Mouse (Mus musculus) liver, embryonic 15.5 days (tissue): ENCODE results near the gene Col28a1. TPM values are rescaled to one million over a fixed set of nuclear protein-coding genes. Genes with fewer than 3 reads are reported as not detected.

Experiments
- ATAC-seq: fragments of 200-750 bp; cut with Nextera tagmentation; 2 replicates; pipeline ENCODE4 v1.8.0; 2017; ENCODE audit warnings: moderate number of reproducible peaks, mild to moderate bottlenecking, moderate library complexity; ENCODE audit not compliant: insufficient read depth
- H3K27ac ChIP-seq: fragments of 300-500 bp; sonication (generic); replicated peaks from 2 replicates; pipeline ENCODE4 v1.5.1; 2015; ENCODE audit warnings: mild to moderate bottlenecking, inconsistent platforms
- H3K27me3 ChIP-seq: fragments of 300-500 bp; sonication (generic); 2 replicates; pipeline ENCODE4 v1.6.1; 2015; ENCODE audit warnings: mild to moderate bottlenecking, inconsistent platforms
- H3K36me3 ChIP-seq: fragments of 300-500 bp; sonication (generic); replicated peaks from 2 replicates; pipeline ENCODE4 v1.6.1; 2015; ENCODE audit warnings: moderate library complexity, mild to moderate bottlenecking, inconsistent platforms
- H3K4me1 ChIP-seq: fragments of 300-500 bp; sonication (generic); replicated peaks from 2 replicates; pipeline ENCODE4 v1.6.1; 2015; ENCODE audit warnings: inconsistent platforms
- H3K4me2 ChIP-seq: fragments of 300-500 bp; sonication (generic); 2 replicates; pipeline ENCODE4 v1.6.1; 2015; ENCODE audit warnings: moderate library complexity, mild to moderate bottlenecking, inconsistent platforms
- H3K4me3 ChIP-seq: fragments of 300-500 bp; sonication (generic); replicated peaks from 2 replicates; pipeline ENCODE4 v1.5.1; 2015; ENCODE audit warnings: mild to moderate bottlenecking, inconsistent platforms
- H3K9ac ChIP-seq: fragments of 300-500 bp; sonication (generic); 2 replicates; pipeline ENCODE4 v1.6.1; 2015; ENCODE audit warnings: moderate library complexity, mild to moderate bottlenecking, inconsistent platforms
- H3K9me3 ChIP-seq: fragments of 300-500 bp; sonication (generic); replicated peaks from 2 replicates; pipeline ENCODE4 v1.6.1; 2016; ENCODE audit warnings: inconsistent platforms
- WGBS: fragments of 180-500 bp; shearing (Covaris S2); methylation state at CpG from one replicate; pipeline ENCODE4 v1.1.7; 2015; ENCODE audit warnings: mixed read lengths; ENCODE audit not compliant: insufficient replicate concordance; 5-methylcytosine and 5-hydroxymethylcytosine counted together
- polyA plus RNA-seq: library from polyadenylated mRNA; unstranded; fragments of >200 nt; fragmentation: Nextera tagmentation; extraction: Ambion mirVana; gene quantifications from 2 replicates; pipeline ENCODE4 v1.2.1, GENCODE M21; 2015

Col28a1 gene
- polyA plus RNA-seq, 1 experiment from 2014 or later: 0.21 TPM

GRCm38 (mm10) chr6:8068979-8069378, 123.4 kb downstream of the Col28a1 start:
- no peak for ATAC-seq
- H3K4me2 ChIP-seq: no peak overlapping the region
- H3K4me1 ChIP-seq: no peaks in the 10 kb centered on the region
- no peaks in the 10 kb centered on the region for H3K36me3 ChIP-seq
- 68% methylated on average over 5 of the region's 5 CpGs for WGBS
- no peak overlapping the region for H3K9ac ChIP-seq
- no peaks in the 10 kb centered on the region for H3K27me3 ChIP-seq
- H3K9me3 ChIP-seq: no peaks in the 10 kb centered on the region
- no peak overlapping the region for H3K27ac ChIP-seq
- no peak overlapping the region for H3K4me3 ChIP-seq

- no peaks in the 10 kb centered on the region for H3K36me3 ChIP-seq
- 6% methylated on average over 2 of the region's 2 CpGs for WGBS
- ATAC-seq: no peak
- no peaks in the 10 kb centered on the region for H3K4me1 ChIP-seq
- H3K9ac ChIP-seq: no peak overlapping the region
- no peak overlapping the region for H3K4me2 ChIP-seq
- H3K27ac ChIP-seq: no peak overlapping the region
- H3K4me3 ChIP-seq: no peak overlapping the region
- H3K9me3 ChIP-seq: no peaks in the 10 kb centered on the region
- no peaks in the 10 kb centered on the region for H3K27me3 ChIP-seq
Observed at GRCm38 (mm10) chr6:8068394-8068793, 124.0 kb downstream of the Col28a1 start.

DNA sequence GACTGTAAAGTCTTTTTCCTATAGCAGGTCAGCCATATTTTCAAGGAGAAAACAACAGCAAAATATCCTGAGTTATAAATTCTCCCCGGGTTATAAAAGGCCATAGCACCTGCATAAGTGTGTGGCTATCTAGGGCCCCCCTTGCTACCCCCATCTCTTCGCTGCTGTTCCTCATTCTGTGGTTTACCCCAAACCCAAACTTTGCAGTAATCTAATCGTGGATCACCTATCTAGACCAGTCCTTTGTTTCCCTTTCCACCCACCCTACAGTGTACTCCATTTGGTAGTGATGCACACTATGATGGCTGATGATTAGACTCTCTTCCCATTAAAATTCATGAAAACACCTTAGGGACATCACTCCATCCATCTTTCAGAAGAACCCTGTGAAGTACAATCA, 125.3 kb downstream of the Col28a1 start:
- H3K27ac ChIP-seq: no peak overlapping the region
- no peaks in the 10 kb centered on the region for H3K9me3 ChIP-seq
- no peak overlapping the region for H3K4me2 ChIP-seq
- H3K4me3 ChIP-seq: no peak overlapping the region
- no peaks in the 10 kb centered on the region for H3K4me1 ChIP-seq
- WGBS: 7% methylated on average over 3 of the region's 3 CpGs
- ATAC-seq: no peak
- no peaks in the 10 kb centered on the region for H3K27me3 ChIP-seq
- H3K36me3 ChIP-seq: no peaks in the 10 kb centered on the region
- H3K9ac ChIP-seq: no peak overlapping the region

DNA sequence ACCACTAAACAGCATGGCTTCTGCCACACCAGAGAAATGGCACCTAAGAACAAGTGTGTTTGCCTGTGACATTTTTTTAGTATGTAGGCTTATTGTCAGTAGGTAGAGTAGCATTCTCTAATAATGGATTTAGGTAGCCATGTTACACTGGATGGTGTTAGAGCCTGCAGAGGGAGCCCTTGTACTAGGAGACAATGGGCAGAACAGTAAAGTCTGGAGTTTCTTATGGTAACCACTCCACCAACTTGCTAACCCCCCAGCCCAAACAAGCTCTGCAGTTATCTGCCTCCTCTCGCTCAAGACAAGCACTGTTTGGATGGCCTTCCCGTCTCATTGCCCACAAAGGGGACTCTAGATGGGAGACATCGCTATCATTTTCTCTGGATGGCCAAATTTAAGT, 126.2 kb downstream of the Col28a1 start:
- H3K9ac ChIP-seq: no peak overlapping the region
- no peak for ATAC-seq
- H3K36me3 ChIP-seq: no peaks in the 10 kb centered on the region
- no peak overlapping the region for H3K27ac ChIP-seq
- no peak overlapping the region for H3K4me3 ChIP-seq
- no peaks in the 10 kb centered on the region for H3K4me1 ChIP-seq
- no peak overlapping the region for H3K4me2 ChIP-seq
- no peaks in the 10 kb centered on the region for H3K27me3 ChIP-seq
- no peaks in the 10 kb centered on the region for H3K9me3 ChIP-seq
- 28% methylated on average over 3 of the region's 3 CpGs for WGBS

DNA sequence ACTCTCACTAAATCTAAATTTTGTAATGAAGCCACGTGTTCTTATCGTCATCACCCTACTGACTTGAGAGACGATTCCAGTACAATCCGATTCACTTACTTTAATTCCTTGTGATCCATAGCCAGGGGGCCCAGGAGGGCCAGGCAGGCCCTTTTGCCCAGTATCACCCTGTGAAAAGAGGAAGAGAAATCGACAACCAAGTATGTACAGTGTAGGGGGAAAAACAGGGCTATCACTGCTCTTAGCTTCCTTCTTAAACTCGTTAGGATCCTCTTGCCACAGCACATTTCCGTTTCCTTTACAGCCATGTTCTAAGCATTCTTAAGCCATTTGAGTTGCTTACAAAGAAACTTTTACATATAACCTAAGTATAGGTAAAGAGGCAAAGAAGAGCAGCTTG, 133.2 kb downstream of the Col28a1 start:
- 56% methylated on average over 7 of the region's 7 CpGs for WGBS

DNA sequence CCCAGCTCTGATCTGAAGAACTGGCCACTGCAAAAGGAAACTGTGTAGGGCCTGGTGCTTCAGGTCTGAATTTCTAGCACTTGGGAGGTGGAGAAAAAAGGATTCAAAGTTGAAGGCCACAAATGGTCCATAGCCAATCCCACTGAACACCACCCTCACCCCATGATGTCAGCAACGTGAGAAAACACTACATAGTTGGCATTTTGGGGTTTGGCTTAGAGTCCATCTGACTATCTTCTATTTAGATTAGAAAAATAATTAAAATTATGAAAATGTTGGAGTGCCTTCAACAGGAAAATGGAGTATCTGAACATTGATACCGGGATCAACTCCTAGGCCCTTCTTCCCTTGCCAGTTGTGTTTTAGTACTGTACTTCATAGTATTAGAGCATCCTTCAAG, 144.2 kb downstream of the Col28a1 start:
- ATAC-seq: no peak
- no peaks in the 10 kb centered on the region for H3K36me3 ChIP-seq
- H3K4me2 ChIP-seq: no peak overlapping the region
- no peak overlapping the region for H3K4me3 ChIP-seq
- no peak overlapping the region for H3K27ac ChIP-seq
- H3K9ac ChIP-seq: no peak overlapping the region
- peaks cover 3% of the 10 kb centered on the region; the same call in 1 of the 2 replicates for H3K4me1 ChIP-seq
- H3K27me3 ChIP-seq: no peaks in the 10 kb centered on the region
- H3K9me3 ChIP-seq: no peaks in the 10 kb centered on the region
- WGBS: 58% methylated on average over 2 of the region's 2 CpGs

More for the DNA sequence above, 133.2 kb downstream of the Col28a1 start:
- Histone ChIP-seq H3K36me3 (no peaks in the 10 kb centered on the region), H3K27ac (no peak overlapping the region), H3K27me3 (no peaks in the 10 kb centered on the region), H3K4me1 (no peaks in the 10 kb centered on the region), H3K9me3 (no peaks in the 10 kb centered on the region), H3K4me3 (no peak overlapping the region), H3K4me2 (no peak overlapping the region), H3K9ac (no peak overlapping the region)
- no peak for ATAC-seq

GRCm38 (mm10) chr6:8046446-8046845, 146.0 kb downstream of the Col28a1 start:
- no peak overlapping the region for H3K27ac ChIP-seq
- no peak for ATAC-seq
- H3K27me3 ChIP-seq: no peaks in the 10 kb centered on the region
- H3K9ac ChIP-seq: no peak overlapping the region
- 58% methylated on average over 4 of the region's 4 CpGs for WGBS
- H3K4me3 ChIP-seq: no peak overlapping the region
- H3K36me3 ChIP-seq: no peaks in the 10 kb centered on the region
- H3K4me2 ChIP-seq: no peak overlapping the region
- no peaks in the 10 kb centered on the region for H3K9me3 ChIP-seq
- H3K4me1 ChIP-seq: peaks cover 3% of the 10 kb centered on the region; the same call in 1 of the 2 replicates

DNA sequence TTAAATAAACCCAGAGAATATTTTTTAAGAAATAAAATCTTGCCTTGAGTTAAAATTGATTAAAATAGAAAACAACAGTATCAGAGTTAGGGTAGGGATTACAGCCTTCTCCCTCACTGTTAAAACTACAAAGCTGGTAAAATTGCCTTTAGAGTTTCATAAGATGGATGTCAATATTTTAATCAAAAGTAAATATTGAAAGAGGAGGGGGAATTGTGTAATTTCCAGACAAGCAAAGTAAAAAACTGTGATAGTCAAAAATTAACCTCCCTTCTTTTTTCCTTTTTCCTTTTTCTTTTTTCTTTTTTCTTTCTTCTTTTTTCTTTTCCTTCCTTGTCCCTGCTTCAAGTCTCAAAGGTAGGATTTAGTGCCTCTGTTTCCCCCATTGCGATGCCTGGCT, 146.6 kb downstream of the Col28a1 start:
- Histone ChIP-seq H3K27ac (no peak overlapping the region), H3K9ac (no peak overlapping the region), H3K27me3 (no peaks in the 10 kb centered on the region), H3K4me3 (no peak overlapping the region), H3K4me1 (peaks cover 3% of the 10 kb centered on the region; the same call in 1 of the 2 replicates), H3K4me2 (no peak overlapping the region), H3K36me3 (no peaks in the 10 kb centered on the region), H3K9me3 (no peaks in the 10 kb centered on the region)
- WGBS: 52% methylated on average over 1 of the region's 1 CpGs
- ATAC-seq: no peak

- H3K9ac ChIP-seq: no peak overlapping the region
- no peak overlapping the region for H3K27ac ChIP-seq
- H3K4me3 ChIP-seq: no peak overlapping the region
- no peaks in the 10 kb centered on the region for H3K27me3 ChIP-seq
- H3K4me1 ChIP-seq: no peaks in the 10 kb centered on the region
- no peak overlapping the region for H3K4me2 ChIP-seq
- WGBS: 47% methylated on average over 4 of the region's 4 CpGs
- ATAC-seq: no peak
- H3K9me3 ChIP-seq: no peaks in the 10 kb centered on the region
- H3K36me3 ChIP-seq: no peaks in the 10 kb centered on the region
Observed at GRCm38 (mm10) chr6:8028711-8029110, 163.7 kb downstream of the Col28a1 start.

DNA sequence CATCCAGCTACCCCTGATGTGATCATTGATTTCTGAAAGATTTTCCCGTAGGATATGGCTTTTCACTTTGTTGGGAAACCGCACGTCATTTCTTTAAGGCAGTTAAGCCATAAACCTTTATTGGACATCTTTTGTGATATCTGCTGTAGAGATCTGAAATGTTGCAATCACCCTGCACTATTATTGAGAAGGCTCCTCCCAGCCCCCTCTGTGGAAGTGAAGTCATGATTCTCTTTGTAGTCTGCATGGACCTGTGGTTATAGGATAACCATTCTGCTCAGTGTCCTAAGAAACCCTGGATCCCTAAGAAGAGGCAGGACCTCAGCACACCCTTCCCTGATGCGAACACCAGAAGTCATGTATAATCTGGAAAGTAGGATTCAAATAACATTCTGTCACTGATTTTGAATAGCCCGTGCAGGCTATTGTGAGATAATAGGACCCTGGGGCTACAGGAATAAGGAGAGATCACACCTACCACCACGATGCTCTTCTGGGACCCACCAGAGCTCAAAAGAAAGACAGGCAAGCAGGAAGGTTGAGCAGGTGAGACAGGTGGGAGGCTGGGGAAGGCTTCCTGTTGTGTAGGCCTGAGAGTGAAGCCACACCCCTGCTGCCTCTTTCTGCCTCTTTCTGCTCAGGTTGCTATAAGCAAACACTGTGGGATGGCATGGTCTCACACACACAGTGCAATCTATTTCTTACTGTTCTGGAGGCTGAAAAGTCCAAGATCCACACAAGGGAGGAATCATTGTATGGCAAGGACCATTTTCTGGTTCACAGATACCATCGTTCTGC, 166.9 kb downstream of the Col28a1 start:
- no peak overlapping the region for H3K9ac ChIP-seq
- H3K4me3 ChIP-seq: no peak overlapping the region
- no peak overlapping the region for H3K4me2 ChIP-seq
- H3K36me3 ChIP-seq: no peaks in the 10 kb centered on the region
- no peak for ATAC-seq
- 69% methylated on average over 7 of the region's 7 CpGs for WGBS
- no peaks in the 10 kb centered on the region for H3K27me3 ChIP-seq
- H3K27ac ChIP-seq: no peak overlapping the region
- no peaks in the 10 kb centered on the region for H3K4me1 ChIP-seq
- H3K9me3 ChIP-seq: no peaks in the 10 kb centered on the region

- H3K4me1 ChIP-seq: no peaks in the 10 kb centered on the region
- WGBS: 60% methylated on average over 3 of the region's 3 CpGs
- H3K27ac ChIP-seq: no peak overlapping the region
- ATAC-seq: no peak
- H3K4me2 ChIP-seq: no peak overlapping the region
- no peaks in the 10 kb centered on the region for H3K27me3 ChIP-seq
- H3K36me3 ChIP-seq: no peaks in the 10 kb centered on the region
- H3K4me3 ChIP-seq: no peak overlapping the region
- H3K9ac ChIP-seq: no peak overlapping the region
- H3K9me3 ChIP-seq: no peaks in the 10 kb centered on the region
Observed at GRCm38 (mm10) chr6:8023527-8023926, 168.9 kb downstream of the Col28a1 start.

- Histone ChIP-seq H3K4me1 (no peaks in the 10 kb centered on the region), H3K27ac (no peak overlapping the region), H3K36me3 (no peaks in the 10 kb centered on the region), H3K9me3 (no peaks in the 10 kb centered on the region), H3K4me2 (no peak overlapping the region), H3K27me3 (no peaks in the 10 kb centered on the region), H3K4me3 (no peak overlapping the region), H3K9ac (no peak overlapping the region)
- no peak for ATAC-seq
- WGBS: 65% methylated on average over 4 of the region's 4 CpGs
Observed at GRCm38 (mm10) chr6:7994736-7995135, 197.7 kb downstream of the Col28a1 start.
